Mouse (Mus musculus) hindbrain, embryonic 11.5 days (tissue): ENCODE measurements around the gene 1500011B03Rik. TPM values are rescaled to one million over a fixed set of nuclear protein-coding genes. Genes with fewer than 3 reads are reported as not detected.
A peak's percentile ranks its signal among the peaks of the same experiment; 100 is the strongest.

Source experiments
- ATAC-seq: fragments of 200-750 bp; cut with Nextera tagmentation; 2 replicates; pipeline ENCODE4 v1.8.0; 2017; ENCODE audit warnings: mild to moderate bottlenecking, moderate TSS enrichment, moderate library complexity; ENCODE audit not compliant: low FRiP score
- DNase-seq: peaks from one replicate; pipeline ENCODE4 v3.0.0-alpha.2; 2015; ENCODE audit warnings: low spot score
- H3K27ac ChIP-seq: fragments of 300-500 bp; sonication (generic); 2 replicates; pipeline ENCODE4 v1.5.1; 2014; ENCODE audit warnings: mild to moderate bottlenecking, low read depth, low read length
- H3K27me3 ChIP-seq: fragments of 300-500 bp; sonication (generic); 2 replicates; pipeline ENCODE4 v1.6.1; 2014; ENCODE audit warnings: mild to moderate bottlenecking, low read length, moderate library complexity, mixed read lengths; ENCODE audit not compliant: control insufficient read depth, insufficient read depth
- H3K36me3 ChIP-seq: fragments of 300-500 bp; sonication (generic); 2 replicates; pipeline ENCODE4 v1.6.1; 2014; ENCODE audit warnings: mild to moderate bottlenecking, low read length, moderate library complexity, mixed read lengths; ENCODE audit not compliant: control insufficient read depth, insufficient read depth
- H3K4me1 ChIP-seq: fragments of 300-500 bp; sonication (generic); replicated peaks from 2 replicates; pipeline ENCODE4 v1.6.1; 2014; ENCODE audit warnings: low read length, mixed read lengths; ENCODE audit not compliant: control insufficient read depth, insufficient read depth
- H3K4me2 ChIP-seq: fragments of 300-500 bp; sonication (generic); replicated peaks from 2 replicates; pipeline ENCODE4 v1.6.1; 2014; ENCODE audit warnings: mild to moderate bottlenecking, low read depth, low read length
- H3K4me3 ChIP-seq: fragments of 300-500 bp; sonication (generic); 2 replicates; pipeline ENCODE4 v1.5.1; 2014; ENCODE audit warnings: low read depth, low read length
- H3K9ac ChIP-seq: fragments of 300-500 bp; sonication (generic); 2 replicates; pipeline ENCODE4 v1.6.1; 2014; ENCODE audit warnings: low read depth, low read length
- H3K9me3 ChIP-seq: fragments of 300-500 bp; sonication (generic); 2 replicates; pipeline ENCODE4 v1.6.1; 2016; ENCODE audit warnings: low read length; ENCODE audit not compliant: control insufficient read depth
- WGBS: fragments of 180-500 bp; shearing (Covaris S2); extraction: QIAGEN DNeasy Blood & Tissue Kit; methylation state at CpG from one replicate; pipeline ENCODE4 v1.1.7; 2014; 5-methylcytosine and 5-hydroxymethylcytosine counted together
- polyA plus RNA-seq: library from polyadenylated mRNA; unstranded; fragments of >200 nt; fragmentation: Nextera tagmentation; extraction: Ambion mirVana; gene quantifications from 2 replicates; pipeline ENCODE4 v1.2.1, GENCODE M21; 2014

Gene 1500011B03Rik
- polyA plus RNA-seq, 1 experiment from 2014 or later = 167 TPM

GRCm38 (mm10) chr5:114818124-114818523 lies 5.1 kb downstream of the 1500011B03Rik start:
- Histone ChIP-seq H3K9ac (no peak overlapping the region), H3K4me2 (no peak overlapping the region), H3K9me3 (no peaks in the 10 kb centered on the region), H3K4me1 (no peaks in the 10 kb centered on the region), H3K27me3 (no peaks in the 10 kb centered on the region), H3K36me3 (no peaks in the 10 kb centered on the region), H3K4me3 (no peak overlapping the region), H3K27ac (no peak overlapping the region)
- ATAC-seq (no peak), DNase-seq (no peak)
- WGBS = 76% methylated on average over 10 of the region's 11 CpGs

GRCm38 (mm10) chr5:114816599-114816998 lies 6.7 kb downstream of the 1500011B03Rik start:
- no peak for ATAC-seq
- DNase-seq = no peak
- H3K4me1 ChIP-seq = no peaks in the 10 kb centered on the region
- 66% methylated on average over 6 of the region's 6 CpGs for WGBS
- no peak overlapping the region for H3K9ac ChIP-seq
- no peak overlapping the region for H3K4me3 ChIP-seq
- H3K27me3 ChIP-seq = no peaks in the 10 kb centered on the region
- H3K4me2 ChIP-seq = no peak overlapping the region
- no peaks in the 10 kb centered on the region for H3K36me3 ChIP-seq
- no peaks in the 10 kb centered on the region for H3K9me3 ChIP-seq
- no peak overlapping the region for H3K27ac ChIP-seq

- Histone ChIP-seq H3K36me3 (no peaks in the 10 kb centered on the region), H3K27ac (peak overlapping the region; percentile 89), H3K27me3 (no peaks in the 10 kb centered on the region), H3K4me1 (no peaks in the 10 kb centered on the region), H3K9ac (peak overlapping the region; percentile 83), H3K9me3 (no peaks in the 10 kb centered on the region), H3K4me3 (peak overlapping the region; percentile 92), H3K4me2 (peak overlapping the region; percentile 47)
- peak; percentile 96 for ATAC-seq
- DNase-seq = peak; percentile 92
- 1% methylated on average over 48 of the region's 50 CpGs for WGBS
These were observed 9.6 kb downstream of the 1500011B03Rik start for GRCm38 (mm10) chr5:114813525-114814181.

- Histone ChIP-seq H3K4me1 (no peaks in the 10 kb centered on the region), H3K27ac (no peak overlapping the region), H3K9ac (no peak overlapping the region), H3K27me3 (no peaks in the 10 kb centered on the region), H3K4me3 (no peak overlapping the region), H3K9me3 (no peaks in the 10 kb centered on the region), H3K36me3 (0 out of 2 replicates have a peak, but pooled peaks cover 2% of the 10 kb centered on the region), H3K4me2 (no peak overlapping the region)
- DNase-seq = no peak
- WGBS = 93% methylated on average over 5 of the region's 5 CpGs
- ATAC-seq = no peak
These were observed 13.4 kb downstream of the 1500011B03Rik start for GRCm38 (mm10) chr5:114809826-114810225.

- Histone ChIP-seq H3K36me3 (peaks cover 4% of the 10 kb centered on the region; the same call in 1 of the 2 replicates), H3K27ac (no peak overlapping the region)
- no peak for ATAC-seq
These were observed 14.0 kb downstream of the 1500011B03Rik start for GRCm38 (mm10) chr5:114809181-114809756.

GRCm38 (mm10) chr5:114808385-114808784 lies 14.9 kb downstream of the 1500011B03Rik start:
- Histone ChIP-seq H3K27me3 (no peaks in the 10 kb centered on the region), H3K4me3 (no peak overlapping the region), H3K9me3 (no peaks in the 10 kb centered on the region), H3K4me2 (no peak overlapping the region), H3K36me3 (peaks cover 8% of the 10 kb centered on the region; the same call in 1 of the 2 replicates), H3K4me1 (no peaks in the 10 kb centered on the region), H3K9ac (no peak overlapping the region), H3K27ac (no peak overlapping the region)
- DNase-seq (no peak), ATAC-seq (no peak)
- 80% methylated on average over 8 of the region's 8 CpGs for WGBS

More at GRCm38 (mm10) chr5:114809181-114809756, 14.0 kb downstream of the 1500011B03Rik start:
- DNase-seq = no peak
- no peak overlapping the region for H3K4me3 ChIP-seq
- no peak overlapping the region for H3K9ac ChIP-seq
- no peak overlapping the region for H3K4me2 ChIP-seq
- H3K9me3 ChIP-seq = no peaks in the 10 kb centered on the region
- H3K27me3 ChIP-seq = no peaks in the 10 kb centered on the region
- no peaks in the 10 kb centered on the region for H3K4me1 ChIP-seq
- 81% methylated on average over 10 of the region's 10 CpGs for WGBS

GRCm38 (mm10) chr5:114807893-114808292 lies 15.4 kb downstream of the 1500011B03Rik start:
- Histone ChIP-seq H3K4me2 (no peak overlapping the region), H3K9me3 (no peaks in the 10 kb centered on the region), H3K9ac (no peak overlapping the region), H3K27ac (no peak overlapping the region), H3K36me3 (peaks cover 11% of the 10 kb centered on the region; the same call in 1 of the 2 replicates), H3K4me3 (no peak overlapping the region), H3K4me1 (no peaks in the 10 kb centered on the region), H3K27me3 (no peaks in the 10 kb centered on the region)
- DNase-seq = no peak
- no peak for ATAC-seq
- WGBS = 65% methylated on average over 6 of the region's 6 CpGs

- H3K4me1 ChIP-seq = no peaks in the 10 kb centered on the region
- no peaks in the 10 kb centered on the region for H3K9me3 ChIP-seq
- ATAC-seq = no peak
- H3K27me3 ChIP-seq = no peaks in the 10 kb centered on the region
- H3K4me3 ChIP-seq = no peak overlapping the region
- DNase-seq = no peak
- H3K36me3 ChIP-seq = peaks cover 11% of the 10 kb centered on the region; the same call in 1 of the 2 replicates
- H3K27ac ChIP-seq = no peak overlapping the region
- no peak overlapping the region for H3K9ac ChIP-seq
- WGBS = 29% methylated on average over 8 of the region's 8 CpGs
- no peak overlapping the region for H3K4me2 ChIP-seq
These were observed 15.8 kb downstream of the 1500011B03Rik start for GRCm38 (mm10) chr5:114807468-114807867.

GRCm38 (mm10) chr5:114807063-114807462 lies 16.2 kb downstream of the 1500011B03Rik start:
- DNase-seq (no peak), ATAC-seq (no peak)
- Histone ChIP-seq H3K27ac (no peak overlapping the region), H3K9me3 (no peaks in the 10 kb centered on the region), H3K4me3 (no peak overlapping the region), H3K9ac (no peak overlapping the region), H3K27me3 (no peaks in the 10 kb centered on the region), H3K36me3 (peaks cover 11% of the 10 kb centered on the region; the same call in 1 of the 2 replicates), H3K4me2 (no peak overlapping the region), H3K4me1 (no peaks in the 10 kb centered on the region)
- WGBS = 48% methylated on average over 9 of the region's 9 CpGs
